Mouse (Mus musculus) brain, embryonic 14.5 days (tissue): Measurements from ENCODE around the gene Acp6.

Source experiments
- CTCF ChIP-seq: fragments of 200-500 bp; IDR thresholded peaks from 2 replicates; pipeline ENCODE4 v1.5.1; 2012; ENCODE audit warnings: inconsistent platforms, mild to moderate bottlenecking, moderate library complexity, borderline replicate concordance; ENCODE audit not compliant: insufficient read depth, insufficient read length; ENCODE audit errors: extremely low read depth
- POLR2A ChIP-seq: fragments of 200-500 bp; IDR thresholded peaks from 2 replicates; pipeline ENCODE4 v1.6.1; 2012; ENCODE audit warnings: mild to moderate bottlenecking, inconsistent platforms, borderline replicate concordance; ENCODE audit not compliant: poor library complexity, insufficient read depth, insufficient read length, severe bottlenecking; ENCODE audit errors: extremely low read depth

- no peak for TF ChIP-seq CTCF
- TF ChIP-seq POLR2A: no peak
These were observed 2.3 kb downstream of the Acp6 start for GRCm38 (mm10) chr3:97160908-97161307.
